Mouse (Mus musculus): Measurements from ENCODE around the gene Etfbkmt. TPM values are rescaled to one million over a fixed set of nuclear protein-coding genes. Genes with fewer than 3 reads are reported as not detected.
"Not testable (repeated sequence)": the region's sequence is repeated elsewhere in the genome, so short reads cannot be mapped to it uniquely, and the experiment has no call there.

Etfbkmt gene
- polyA plus RNA-seq, 1 experiment from 2014 or later, result 14.5 TPM

DNA sequence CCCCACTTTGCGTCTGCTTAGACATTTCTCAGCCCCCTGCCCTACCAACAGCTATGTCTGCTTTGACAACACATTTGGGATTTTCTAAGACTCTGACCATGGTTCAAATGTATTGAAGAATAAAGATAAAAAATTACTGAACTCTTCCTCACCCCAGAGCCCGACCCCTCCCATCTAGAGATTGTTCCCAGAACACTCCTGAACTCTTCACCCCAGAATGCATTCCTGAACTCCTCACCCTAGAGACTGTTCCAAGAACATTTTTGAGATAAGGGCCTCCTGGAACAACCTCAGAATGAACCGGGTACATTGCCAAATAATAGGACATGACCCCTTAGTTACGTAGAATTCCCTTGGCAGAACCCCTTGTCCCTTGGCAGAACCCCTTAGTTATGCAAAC lies 27.4 kb downstream of the Etfbkmt start:
- WGBS, result 40% methylated on average over 3 of the region's 4 CpGs
- H3K4me3 ChIP-seq (ENCODE audit: low read length); H3K27me3 ChIP-seq (ENCODE audit: control insufficient read depth, insufficient read depth, low read length); H3K4me1 ChIP-seq (ENCODE audit: control insufficient read depth, insufficient read depth, low read length); ATAC-seq (replicated peaks; ENCODE audit: extremely low read depth, insufficient read depth, low FRiP score); H3K9ac ChIP-seq (ENCODE audit: low read length); H3K27ac ChIP-seq (ENCODE audit: low read length); H3K9me3 ChIP-seq (replicated peaks; ENCODE audit: control insufficient read depth, low read length); H3K4me2 ChIP-seq (ENCODE audit: low read depth, low read length): not testable (repeated sequence)
- peaks cover 33% of the 10 kb centered on the region for H3K36me3 ChIP-seq (ENCODE audit: control insufficient read depth, insufficient read depth)

DNA sequence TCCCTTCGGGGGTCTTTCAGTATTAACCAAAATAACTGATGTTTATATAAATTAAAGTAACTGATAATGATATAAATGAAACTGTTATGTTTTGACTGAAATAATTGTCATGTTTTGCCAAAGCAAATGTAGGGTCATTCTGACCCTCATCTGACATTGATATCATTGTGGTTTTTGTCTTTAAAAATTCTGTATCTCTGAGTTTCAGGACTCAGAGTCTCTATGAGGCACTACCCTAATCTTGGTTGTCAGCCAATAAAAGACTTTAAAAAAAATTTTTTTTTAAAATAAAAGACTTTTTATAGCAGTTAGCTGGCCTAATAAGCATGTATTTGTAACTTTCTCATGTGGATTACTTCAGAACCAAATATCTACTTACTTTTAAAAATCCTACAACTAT lies 28.0 kb downstream of the Etfbkmt start:
- no peak overlapping the region for H3K27ac ChIP-seq (ENCODE audit: low read length)
- ATAC-seq (replicated peaks; ENCODE audit: extremely low read depth, insufficient read depth, low FRiP score), result no peak
- 97% methylated on average over 1 of the region's 1 CpGs for WGBS

DNA sequence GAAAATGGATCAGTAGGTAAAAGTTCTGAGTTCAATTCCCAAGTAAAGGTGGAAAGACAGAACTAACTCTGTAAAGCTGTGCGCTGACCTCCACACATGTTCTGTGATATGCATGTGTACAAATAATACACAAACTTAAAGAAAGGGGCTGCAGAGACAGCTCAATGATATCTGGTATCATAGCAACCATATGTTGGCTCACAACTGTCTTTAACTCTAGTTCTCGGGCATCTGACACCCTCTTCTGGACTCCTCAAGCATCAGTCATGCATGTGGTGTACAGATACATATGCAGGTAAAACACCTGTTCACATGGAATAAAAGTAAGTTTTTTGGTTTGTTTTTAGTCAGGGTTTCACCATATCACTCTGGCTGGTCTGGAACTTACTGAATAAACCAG lies 28.8 kb downstream of the Etfbkmt start:
- WGBS, result 90% methylated on average over 2 of the region's 2 CpGs
- Histone ChIP-seq H3K36me3 (ENCODE audit: control insufficient read depth, insufficient read depth) (peaks cover 28% of the 10 kb centered on the region), H3K27ac (ENCODE audit: low read length) (no peak overlapping the region)

More for the DNA sequence above, 28.0 kb downstream of the Etfbkmt start:
- Histone ChIP-seq H3K9ac (ENCODE audit: low read length) (no peak overlapping the region), H3K36me3 (ENCODE audit: control insufficient read depth, insufficient read depth) (peaks cover 29% of the 10 kb centered on the region), H3K4me3 (ENCODE audit: low read length) (no peak overlapping the region), H3K4me1 (ENCODE audit: control insufficient read depth, insufficient read depth, low read length) (no peaks in the 10 kb centered on the region), H3K27me3 (ENCODE audit: control insufficient read depth, insufficient read depth, low read length) (no peaks in the 10 kb centered on the region), H3K9me3 (replicated peaks; ENCODE audit: control insufficient read depth, low read length) (peaks cover 8% of the 10 kb centered on the region), H3K4me2 (ENCODE audit: low read depth, low read length) (no peak overlapping the region)

DNA sequence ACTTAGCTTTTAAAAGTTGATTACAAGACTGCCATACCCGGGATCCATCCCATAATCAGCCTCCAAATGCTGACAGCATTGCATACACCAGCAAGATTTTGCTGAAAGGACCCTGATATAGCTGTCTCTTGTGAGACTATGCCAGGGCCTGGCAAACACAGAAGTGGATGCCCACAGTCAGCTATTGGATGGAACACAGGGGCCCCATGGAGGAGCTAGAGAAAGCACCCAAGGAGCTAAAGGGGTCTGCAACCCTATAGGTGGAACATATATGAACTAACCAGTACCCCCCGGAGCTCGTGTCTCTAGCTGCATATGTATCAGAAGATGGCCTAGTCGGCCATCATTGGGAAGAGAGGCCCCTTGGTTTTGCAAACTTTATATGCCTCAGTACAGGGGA lies 30.3 kb downstream of the Etfbkmt start:
- H3K27me3 ChIP-seq (ENCODE audit: control insufficient read depth, insufficient read depth, low read length); H3K4me1 ChIP-seq (ENCODE audit: control insufficient read depth, insufficient read depth, low read length); H3K27ac ChIP-seq (ENCODE audit: low read length); H3K4me3 ChIP-seq (ENCODE audit: low read length); H3K9ac ChIP-seq (ENCODE audit: low read length); H3K4me2 ChIP-seq (ENCODE audit: low read depth, low read length); ATAC-seq (replicated peaks; ENCODE audit: extremely low read depth, insufficient read depth, low FRiP score); H3K9me3 ChIP-seq (replicated peaks; ENCODE audit: control insufficient read depth, low read length): not testable (repeated sequence)
- 85% methylated on average over 4 of the region's 4 CpGs for WGBS
- H3K36me3 ChIP-seq (ENCODE audit: control insufficient read depth, insufficient read depth), result peaks cover 28% of the 10 kb centered on the region

More for the DNA sequence above, 28.8 kb downstream of the Etfbkmt start:
- H3K4me2 ChIP-seq (ENCODE audit: low read depth, low read length), result no peak overlapping the region
- H3K9me3 ChIP-seq (replicated peaks; ENCODE audit: control insufficient read depth, low read length), result peaks cover 8% of the 10 kb centered on the region
- no peak for ATAC-seq (replicated peaks; ENCODE audit: extremely low read depth, insufficient read depth, low FRiP score)
- H3K9ac ChIP-seq (ENCODE audit: low read length), result no peak overlapping the region
- no peak overlapping the region for H3K4me3 ChIP-seq (ENCODE audit: low read length)
- no peaks in the 10 kb centered on the region for H3K4me1 ChIP-seq (ENCODE audit: control insufficient read depth, insufficient read depth, low read length)
- no peaks in the 10 kb centered on the region for H3K27me3 ChIP-seq (ENCODE audit: control insufficient read depth, insufficient read depth, low read length)

DNA sequence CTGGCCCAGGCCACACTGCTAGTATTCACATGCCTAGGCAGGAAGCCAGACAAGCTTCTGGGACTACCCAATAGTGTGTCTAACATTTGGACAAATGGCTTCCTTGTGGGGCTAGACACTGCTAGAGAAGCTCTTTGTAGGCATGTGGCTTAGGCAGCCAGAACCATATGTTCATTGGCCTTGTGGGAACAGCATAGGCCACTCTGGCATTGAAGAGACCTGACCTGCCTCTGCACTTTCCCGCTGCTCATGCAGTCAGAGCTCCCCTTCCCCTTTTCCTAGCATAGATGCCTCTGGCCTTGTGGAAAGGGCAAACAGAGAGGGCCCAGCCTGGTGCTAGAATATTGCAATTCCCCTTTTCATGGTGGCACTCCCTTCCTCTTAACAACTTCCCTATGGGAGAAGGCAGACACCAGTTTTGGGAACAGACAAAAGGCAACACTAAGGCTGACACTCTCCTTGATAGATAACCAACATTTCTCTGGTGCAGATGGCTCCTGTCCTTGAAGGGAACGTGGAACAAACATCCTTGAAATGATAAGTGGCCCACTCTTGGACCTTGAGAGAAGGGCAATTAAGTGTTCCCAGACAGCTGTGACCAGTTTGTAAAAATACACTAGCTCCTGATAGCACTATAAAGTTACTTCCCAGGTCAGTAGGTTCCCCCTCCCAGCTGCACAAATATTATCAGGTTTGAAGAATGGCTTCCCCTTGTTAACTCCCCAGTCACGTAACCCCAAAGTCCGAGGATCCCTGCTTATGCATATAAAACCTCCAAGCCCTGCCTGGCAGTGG lies 34.4 kb downstream of the Etfbkmt start:
- Histone ChIP-seq H3K4me3 (ENCODE audit: low read length) (no peak overlapping the region), H3K27ac (ENCODE audit: low read length) (peak overlapping the region; percentile 23; the same call in 1 of the 2 replicates), H3K9ac (ENCODE audit: low read length) (no peak overlapping the region), H3K27me3 (ENCODE audit: control insufficient read depth, insufficient read depth, low read length) (no peaks in the 10 kb centered on the region), H3K9me3 (replicated peaks; ENCODE audit: control insufficient read depth, low read length) (peaks cover 5% of the 10 kb centered on the region), H3K36me3 (ENCODE audit: control insufficient read depth, insufficient read depth) (peaks cover 29% of the 10 kb centered on the region), H3K4me1 (ENCODE audit: control insufficient read depth, insufficient read depth, low read length) (peaks cover 6% of the 10 kb centered on the region), H3K4me2 (ENCODE audit: low read depth, low read length) (no peak overlapping the region)
- WGBS, result 48% methylated on average over 4 of the region's 4 CpGs
- no peak for ATAC-seq (replicated peaks; ENCODE audit: extremely low read depth, insufficient read depth, low FRiP score)

DNA sequence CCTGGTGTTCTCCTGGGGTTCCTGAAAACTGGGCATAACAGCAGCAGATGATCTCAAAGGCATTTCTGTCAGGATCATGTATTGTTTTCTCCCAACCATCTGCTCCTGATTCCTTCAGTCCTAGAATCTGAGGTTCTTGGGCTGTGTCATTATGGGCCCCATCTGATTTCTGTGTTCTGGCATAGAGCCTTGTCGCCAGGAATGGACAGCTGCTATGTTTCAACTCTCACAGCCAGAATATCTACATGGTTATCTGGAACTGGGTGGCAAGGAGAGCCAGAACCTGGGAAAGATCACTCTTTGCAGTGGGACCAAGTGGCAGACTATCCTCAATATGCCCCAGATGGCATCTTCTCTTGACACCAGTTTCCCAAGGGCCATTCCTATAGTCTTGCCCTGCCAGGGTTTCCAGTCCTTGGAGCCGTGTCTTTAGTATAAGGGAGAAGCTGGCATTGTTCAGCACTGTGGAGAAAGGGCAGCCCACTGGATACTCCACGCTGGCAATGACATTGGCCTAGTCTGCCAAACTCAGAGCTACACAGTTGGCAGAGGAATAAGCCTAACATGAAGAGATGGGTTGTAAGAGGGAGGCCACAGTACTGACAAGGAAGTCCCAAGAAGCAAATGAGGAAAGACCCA lies 35.4 kb downstream of the Etfbkmt start:
- Histone ChIP-seq H3K4me2 (ENCODE audit: low read depth, low read length) (no peak overlapping the region), H3K36me3 (ENCODE audit: control insufficient read depth, insufficient read depth) (peaks cover 34% of the 10 kb centered on the region), H3K9ac (ENCODE audit: low read length) (no peak overlapping the region), H3K4me3 (ENCODE audit: low read length) (no peak overlapping the region), H3K4me1 (ENCODE audit: control insufficient read depth, insufficient read depth, low read length) (peaks cover 6% of the 10 kb centered on the region), H3K27me3 (ENCODE audit: control insufficient read depth, insufficient read depth, low read length) (no peaks in the 10 kb centered on the region), H3K27ac (ENCODE audit: low read length) (no peak overlapping the region), H3K9me3 (replicated peaks; ENCODE audit: control insufficient read depth, low read length) (peaks cover 5% of the 10 kb centered on the region)
- ATAC-seq (replicated peaks; ENCODE audit: extremely low read depth, insufficient read depth, low FRiP score), result no peak
- WGBS, result 79% methylated on average over 3 of the region's 3 CpGs

DNA sequence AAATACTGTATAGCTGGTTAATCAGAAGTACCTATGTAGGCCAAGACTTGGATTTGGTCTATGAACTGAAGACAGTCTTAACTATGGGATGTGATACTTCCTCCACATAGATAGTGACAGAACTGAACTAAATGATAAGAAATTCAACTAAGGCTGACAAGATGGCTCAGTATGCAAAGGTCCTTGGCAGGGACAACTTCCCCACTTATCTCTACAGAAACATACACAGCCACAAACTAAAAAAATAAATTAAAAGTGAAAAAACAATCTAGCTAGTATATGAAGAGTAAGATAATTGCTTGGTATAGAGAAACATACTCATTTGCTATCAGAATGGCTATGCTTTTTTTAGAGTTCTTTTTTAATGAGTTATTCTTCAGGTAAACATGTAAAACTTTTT lies 39.4 kb downstream of the Etfbkmt start:
- Histone ChIP-seq H3K4me3 (ENCODE audit: low read length) (no peak overlapping the region), H3K4me2 (ENCODE audit: low read depth, low read length) (no peak overlapping the region), H3K36me3 (ENCODE audit: control insufficient read depth, insufficient read depth) (peaks cover 58% of the 10 kb centered on the region), H3K27me3 (ENCODE audit: control insufficient read depth, insufficient read depth, low read length) (no peaks in the 10 kb centered on the region), H3K4me1 (ENCODE audit: control insufficient read depth, insufficient read depth, low read length) (peaks cover 6% of the 10 kb centered on the region), H3K9ac (ENCODE audit: low read length) (no peak overlapping the region), H3K27ac (ENCODE audit: low read length) (no peak overlapping the region), H3K9me3 (replicated peaks; ENCODE audit: control insufficient read depth, low read length) (peaks cover 10% of the 10 kb centered on the region)
- no peak for ATAC-seq (replicated peaks; ENCODE audit: extremely low read depth, insufficient read depth, low FRiP score)

DNA sequence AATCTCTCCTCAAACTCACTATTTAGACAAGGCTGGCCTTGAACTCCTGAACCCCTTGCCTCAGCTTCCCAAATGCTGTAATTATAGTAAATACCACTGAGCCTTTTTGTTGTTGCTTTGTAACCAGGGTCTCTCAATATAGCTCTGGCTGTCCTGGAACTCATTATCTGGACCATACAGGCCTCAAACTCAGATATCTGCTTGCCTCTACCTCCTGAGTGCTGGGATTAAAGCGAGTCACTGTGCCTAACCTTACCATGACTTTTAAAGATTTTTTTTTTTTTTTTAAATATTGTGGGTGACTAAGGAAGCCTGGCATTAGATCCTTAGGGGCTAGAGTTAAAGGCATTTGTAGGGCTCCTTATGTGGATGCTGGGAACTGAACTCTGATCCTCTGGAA lies 44.4 kb downstream of the Etfbkmt start:
- no peak overlapping the region for H3K27ac ChIP-seq (ENCODE audit: low read length)
- no peak overlapping the region for H3K4me2 ChIP-seq (ENCODE audit: low read depth, low read length)
- 84% methylated on average over 1 of the region's 1 CpGs for WGBS
- H3K4me1 ChIP-seq (ENCODE audit: control insufficient read depth, insufficient read depth, low read length), result peaks cover 6% of the 10 kb centered on the region
- H3K27me3 ChIP-seq (ENCODE audit: control insufficient read depth, insufficient read depth, low read length), result no peaks in the 10 kb centered on the region
- no peak overlapping the region for H3K9ac ChIP-seq (ENCODE audit: low read length)
- no peak overlapping the region for H3K4me3 ChIP-seq (ENCODE audit: low read length)
- H3K9me3 ChIP-seq (replicated peaks; ENCODE audit: control insufficient read depth, low read length), result peaks cover 5% of the 10 kb centered on the region; the same call in 1 of the 2 replicates
- no peak for ATAC-seq (replicated peaks; ENCODE audit: extremely low read depth, insufficient read depth, low FRiP score)
- peaks cover 34% of the 10 kb centered on the region for H3K36me3 ChIP-seq (ENCODE audit: control insufficient read depth, insufficient read depth)

DNA sequence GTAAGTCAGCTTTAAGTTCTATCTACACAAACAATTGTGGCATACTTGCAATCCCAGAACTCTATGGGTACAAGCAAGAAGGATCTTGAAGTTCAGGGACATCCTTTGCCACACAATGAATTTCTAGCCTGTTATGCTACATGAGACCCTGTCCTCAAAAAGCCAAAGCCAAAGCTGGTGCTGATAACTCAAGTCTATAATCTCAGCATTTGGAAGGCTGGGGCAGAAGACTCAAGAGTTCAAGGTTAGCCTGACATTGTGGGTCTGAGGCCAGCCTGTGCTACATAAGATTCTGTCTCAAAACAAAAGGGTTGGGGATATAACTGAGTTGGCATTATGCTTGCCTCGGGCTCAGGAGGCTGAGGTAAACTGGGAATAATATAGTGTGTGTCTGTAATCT lies 47.7 kb downstream of the Etfbkmt start:
- Histone ChIP-seq H3K4me1 (ENCODE audit: control insufficient read depth, insufficient read depth, low read length) (peaks cover 6% of the 10 kb centered on the region), H3K4me2 (ENCODE audit: low read depth, low read length) (peak overlapping the region; percentile 90), H3K27me3 (ENCODE audit: control insufficient read depth, insufficient read depth, low read length) (no peaks in the 10 kb centered on the region), H3K4me3 (ENCODE audit: low read length) (peak overlapping the region; percentile 93), H3K36me3 (ENCODE audit: control insufficient read depth, insufficient read depth) (peaks cover 14% of the 10 kb centered on the region), H3K9me3 (replicated peaks; ENCODE audit: control insufficient read depth, low read length) (0 out of 2 replicates have a peak, but pooled peaks cover 3% of the 10 kb centered on the region), H3K27ac (ENCODE audit: low read length) (no peak overlapping the region), H3K9ac (ENCODE audit: low read length) (peak overlapping the region; percentile 99; the same call in 1 of the 2 replicates)
- WGBS, result 47% methylated on average over 1 of the region's 1 CpGs
- no peak for ATAC-seq (replicated peaks; ENCODE audit: extremely low read depth, insufficient read depth, low FRiP score)

All from heart, embryonic 16.5 days (tissue).